Mouse (Mus musculus): ENCODE measurements around the gene Pex7.
"Not testable (repeated sequence)": the region's sequence is repeated elsewhere in the genome, so short reads cannot be mapped to it uniquely, and the experiment has no call there.

The Pex7 gene

DNA sequence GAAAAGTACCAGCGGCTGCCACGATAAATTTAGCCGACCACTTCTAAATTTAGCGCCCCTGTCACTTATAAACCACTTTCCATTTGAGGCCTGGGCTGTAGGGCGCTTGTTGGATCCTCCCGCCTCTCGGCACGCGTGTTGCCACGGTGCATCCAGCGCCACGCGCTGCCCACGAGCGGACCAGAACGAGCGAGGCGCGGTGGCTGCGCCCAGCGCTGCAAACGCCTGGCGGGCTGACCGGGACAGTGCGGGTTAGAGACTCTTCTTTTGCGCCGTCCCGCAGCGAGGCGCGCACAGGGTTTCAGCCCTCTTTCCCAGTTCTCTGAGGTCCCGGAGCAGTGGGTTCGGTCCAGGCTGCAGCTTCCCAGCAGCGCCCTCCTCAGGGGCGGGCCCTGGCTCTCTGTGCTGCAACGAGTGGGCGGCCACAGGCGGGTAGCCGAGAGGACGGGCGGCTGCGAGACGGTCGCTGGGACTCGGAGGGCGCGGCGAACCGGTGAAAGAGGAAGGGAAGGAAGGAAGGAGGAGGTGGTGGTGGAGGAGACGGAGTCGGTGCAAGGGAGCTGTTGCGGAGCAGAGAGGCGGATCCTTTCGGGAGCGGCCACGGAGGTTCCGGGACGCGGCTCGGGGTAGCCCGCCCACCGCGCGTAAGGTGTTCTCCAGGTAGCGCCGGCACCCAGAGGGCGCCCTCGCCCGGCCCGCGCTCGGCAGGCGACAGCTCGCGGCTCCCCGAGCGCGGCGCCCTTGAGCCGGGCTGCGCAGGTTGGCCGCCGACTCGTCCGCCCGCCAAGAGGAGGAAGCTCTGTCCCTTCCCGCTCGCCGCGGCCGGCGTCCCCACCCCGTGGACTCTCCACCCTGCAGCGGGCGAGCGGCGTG is 26.3 kb upstream of the Pex7 start:
- peak; percentile 75 for DNase-seq (ENCODE audit: low spot score)

DNA sequence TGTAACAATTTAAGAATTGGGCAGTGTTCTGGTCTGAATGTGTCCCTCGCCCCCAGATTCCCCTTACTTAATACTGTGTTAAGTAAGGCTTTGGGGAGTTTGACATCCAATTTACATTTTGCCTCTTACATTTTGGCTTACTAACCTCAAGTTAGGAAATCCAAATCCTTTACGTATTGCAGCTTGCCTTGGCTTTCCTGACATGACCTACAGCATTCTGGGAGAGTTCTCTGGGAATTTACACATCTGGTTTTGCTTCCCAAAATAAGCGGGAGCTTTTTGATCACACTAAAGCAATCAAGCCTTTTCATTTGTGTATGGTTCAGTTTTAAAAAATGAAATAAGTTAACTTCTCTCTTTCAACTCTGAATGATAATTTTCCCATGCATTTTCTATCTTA is 25.5 kb upstream of the Pex7 start:
- DNase-seq (ENCODE audit: low spot score): no peak

DNA sequence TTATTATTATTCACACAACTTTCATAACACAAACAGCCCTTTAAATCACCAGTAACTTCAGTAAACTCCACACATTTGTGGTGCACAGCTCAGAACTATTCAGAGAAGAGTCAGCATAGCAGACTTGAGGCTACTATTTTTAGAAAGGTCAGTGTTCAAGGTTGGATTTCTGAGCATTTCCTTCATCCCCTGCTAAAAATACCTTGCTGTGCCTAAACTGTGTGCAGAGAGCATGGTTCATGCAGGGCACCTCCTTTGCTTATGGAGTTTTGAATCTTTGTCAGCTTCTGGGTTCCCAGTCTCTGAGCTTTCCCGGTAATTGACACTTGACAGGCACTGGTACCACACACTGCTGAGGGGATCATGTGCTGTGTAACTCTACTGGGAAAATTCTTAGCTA is 20.7 kb upstream of the Pex7 start:
- no peak for DNase-seq (ENCODE audit: low spot score)

DNA sequence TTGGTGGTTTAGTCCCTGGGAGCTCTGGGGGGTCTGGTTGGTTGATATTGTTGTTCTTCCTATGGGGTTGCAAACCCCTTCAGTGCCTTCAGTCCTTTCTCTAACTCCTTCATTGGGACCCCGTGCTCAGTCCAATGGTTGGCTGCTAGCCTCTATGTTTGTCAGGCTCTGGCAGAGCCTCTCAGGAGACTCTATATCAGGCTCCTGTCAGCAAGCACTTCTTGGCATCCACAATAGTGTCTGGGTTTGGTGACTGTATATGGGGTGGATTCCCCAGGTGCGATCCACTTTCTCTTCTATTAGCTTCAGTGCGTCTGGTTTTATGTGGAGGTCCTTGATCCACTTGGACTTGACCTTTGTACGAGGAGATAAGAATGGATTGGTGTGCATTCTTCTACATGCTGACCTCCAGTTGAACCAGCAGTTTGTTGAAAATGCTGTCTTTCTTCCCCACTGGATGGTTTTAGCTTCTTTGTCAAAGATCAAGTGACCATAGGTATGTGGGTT is 19.0 kb upstream of the Pex7 start:
- DNase-seq (ENCODE audit: low spot score): not testable (repeated sequence)

DNA sequence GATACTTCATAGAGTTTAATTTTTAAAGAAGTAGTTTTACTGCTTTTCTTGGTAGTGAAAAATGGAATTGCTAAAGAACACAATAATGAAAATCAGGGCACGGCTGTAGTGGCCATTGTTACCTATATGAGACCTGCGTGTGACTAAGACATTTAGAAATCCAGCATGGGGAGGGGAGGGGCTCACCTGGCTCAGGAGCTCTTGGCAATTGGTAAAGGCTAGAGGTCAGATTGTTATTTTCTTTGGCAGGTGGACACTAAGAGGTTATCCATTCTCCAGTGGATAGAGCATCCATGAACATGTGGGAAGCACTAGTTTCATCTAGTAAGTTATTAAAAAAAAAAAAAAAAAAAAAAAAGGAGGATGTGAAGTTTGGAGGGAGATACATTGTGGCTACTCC is 16.8 kb upstream of the Pex7 start:
- DNase-seq (ENCODE audit: low spot score): no peak

DNA sequence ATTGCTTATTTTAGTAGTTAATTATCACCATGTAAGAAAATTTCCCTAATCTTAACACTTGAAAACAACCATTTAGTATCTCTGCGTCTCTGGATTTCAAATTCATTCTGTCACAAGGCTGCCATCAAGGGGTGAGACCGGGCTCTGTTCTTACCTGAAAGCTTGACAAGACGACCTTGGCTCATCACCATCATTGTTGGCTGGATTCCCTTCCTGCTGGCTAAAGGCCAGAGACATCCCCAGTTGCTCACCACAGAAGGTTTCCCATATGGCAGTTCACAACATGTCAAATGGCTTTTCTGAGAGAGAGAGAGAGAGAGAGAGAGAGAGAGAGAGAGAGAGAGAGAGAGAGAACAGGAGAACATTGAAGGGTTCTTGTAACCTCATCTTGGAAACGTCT is 14.9 kb upstream of the Pex7 start:
- no peak for DNase-seq (ENCODE audit: low spot score)

DNA sequence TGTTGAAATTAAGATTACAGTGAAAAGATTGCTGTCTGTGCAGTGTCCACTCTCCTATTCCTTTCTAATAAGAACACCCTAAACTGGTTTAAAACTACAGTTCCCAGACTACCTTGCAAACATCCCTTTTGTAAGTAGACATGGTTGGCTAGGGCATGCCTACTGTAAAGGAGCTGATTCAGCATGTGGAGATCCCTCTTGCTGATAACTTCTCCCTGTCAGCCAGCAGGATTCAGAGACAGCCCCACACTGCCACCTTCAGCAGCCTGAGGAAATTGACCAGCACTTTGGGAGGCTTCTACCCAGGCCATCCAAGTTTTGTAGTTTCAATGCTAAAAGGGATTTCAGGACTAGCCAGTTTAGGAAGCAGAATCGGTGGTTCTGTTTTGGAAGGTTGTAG is 7.8 kb upstream of the Pex7 start:
- DNase-seq (ENCODE audit: low spot score): peak; percentile 57

DNA sequence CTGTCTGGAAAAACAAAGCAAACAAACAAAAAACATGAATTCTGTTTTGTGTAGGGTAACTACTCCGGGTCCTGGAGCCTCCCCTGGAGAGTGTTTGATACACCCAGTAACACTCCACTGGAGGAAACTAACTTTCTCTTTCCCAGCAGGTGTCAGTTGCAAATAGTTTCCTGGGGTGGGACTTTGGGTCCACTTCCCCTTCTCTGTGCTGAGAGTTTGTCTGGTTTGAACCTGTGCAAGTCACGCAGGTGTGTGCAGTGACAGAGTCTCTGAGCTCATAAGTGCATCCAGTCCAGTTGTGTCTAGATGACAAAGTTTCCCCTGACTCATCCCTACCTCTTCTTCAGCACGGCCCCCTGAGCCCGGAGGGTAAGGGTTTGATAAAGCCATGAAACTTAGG is 6.3 kb upstream of the Pex7 start:
- no peak for DNase-seq (ENCODE audit: low spot score)

DNA sequence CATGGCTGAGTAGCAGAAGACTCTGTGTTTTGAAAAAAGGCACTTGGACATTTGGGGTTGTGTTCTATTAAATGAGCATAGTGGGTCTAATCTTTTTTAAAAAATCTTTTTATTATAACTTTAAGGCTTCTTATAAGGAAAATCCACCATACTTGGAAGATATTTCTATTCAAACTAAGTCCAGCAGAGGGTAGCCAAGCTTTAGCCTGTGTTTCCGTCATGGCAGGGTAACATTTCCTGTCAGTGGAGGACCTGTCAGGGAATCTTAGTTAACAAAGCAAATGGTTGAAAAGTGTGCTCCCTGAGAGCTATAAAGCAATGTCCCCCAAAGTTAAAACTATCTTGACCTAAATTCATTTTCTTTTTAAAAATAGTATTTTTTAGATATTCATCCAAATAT is 4.1 kb upstream of the Pex7 start:
- no peak for DNase-seq (ENCODE audit: low spot score)

DNA sequence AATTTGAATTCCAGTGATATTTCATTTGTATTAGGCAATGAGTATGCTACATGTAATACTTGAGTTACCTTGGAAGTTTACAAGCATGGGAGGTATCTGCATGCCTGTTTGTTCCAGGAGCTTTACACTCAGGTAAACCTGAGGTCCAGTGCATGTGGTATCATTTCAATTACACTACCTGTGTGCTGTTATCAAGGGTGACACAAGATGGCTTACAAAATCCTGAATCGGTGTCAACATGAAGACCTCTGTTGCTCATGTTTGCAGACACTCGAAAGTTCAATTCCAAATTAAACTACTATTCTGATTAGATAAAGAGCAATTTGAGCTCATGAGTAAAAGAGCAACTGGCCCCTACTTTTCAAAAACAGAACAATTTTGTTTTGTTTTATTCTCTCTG is 3.0 kb upstream of the Pex7 start:
- DNase-seq (ENCODE audit: low spot score): no peak

DNA sequence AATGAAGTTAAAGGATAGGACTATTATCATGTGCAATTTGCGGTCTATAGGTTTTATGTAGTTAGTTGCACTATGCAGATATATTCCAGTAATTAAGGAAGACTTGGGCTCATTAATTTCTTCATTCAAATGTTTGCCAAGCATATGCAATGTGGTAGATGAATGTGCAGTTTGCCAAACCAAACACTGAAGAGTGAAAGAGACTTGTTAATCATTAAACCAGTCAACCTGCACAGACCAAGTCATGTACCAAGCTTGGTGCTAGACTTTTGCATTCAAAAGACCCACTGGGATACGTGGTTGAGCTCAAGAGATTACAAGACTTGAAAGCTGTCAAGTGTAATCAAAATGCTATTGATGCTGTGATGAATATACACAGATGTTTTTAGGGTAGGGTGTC is 587 bp upstream of the Pex7 start:
- DNase-seq (ENCODE audit: low spot score): no peak

DNA sequence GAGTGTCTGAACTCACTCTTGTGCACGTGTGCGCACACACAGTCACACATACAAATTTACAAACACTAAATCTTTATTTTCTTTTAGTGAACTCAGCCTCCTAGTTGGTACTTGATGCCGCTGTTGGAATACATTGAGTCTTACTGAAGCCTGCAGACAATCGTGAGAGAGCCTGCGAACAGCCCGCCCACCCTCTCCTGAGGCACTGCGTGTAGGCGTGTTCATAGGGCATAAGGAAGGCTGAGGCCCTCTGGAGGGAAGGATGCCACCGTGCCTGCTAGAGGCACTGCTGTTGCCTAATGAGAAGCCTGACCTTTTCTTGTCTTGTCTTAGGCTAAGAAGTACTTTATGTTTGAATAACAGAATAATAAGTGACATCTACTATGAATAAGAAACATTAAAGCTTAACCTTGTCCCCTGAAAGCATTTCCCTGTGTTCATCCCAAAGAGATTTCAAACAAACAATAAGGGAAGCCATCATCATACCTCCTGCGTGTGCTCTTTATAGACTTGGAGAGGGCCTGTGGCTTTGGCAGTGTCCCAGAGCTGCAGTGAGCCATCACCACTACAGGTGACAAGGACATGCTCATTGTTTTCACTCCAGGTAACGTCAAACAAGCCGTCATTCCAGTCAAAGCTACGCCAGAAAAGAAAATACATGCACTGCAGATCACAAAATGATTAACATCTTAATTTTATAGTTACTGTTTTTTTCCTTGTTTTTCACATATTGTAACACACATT is 3.2 kb downstream of the Pex7 start:
- peak; percentile 53 for DNase-seq (ENCODE audit: low spot score)

DNA sequence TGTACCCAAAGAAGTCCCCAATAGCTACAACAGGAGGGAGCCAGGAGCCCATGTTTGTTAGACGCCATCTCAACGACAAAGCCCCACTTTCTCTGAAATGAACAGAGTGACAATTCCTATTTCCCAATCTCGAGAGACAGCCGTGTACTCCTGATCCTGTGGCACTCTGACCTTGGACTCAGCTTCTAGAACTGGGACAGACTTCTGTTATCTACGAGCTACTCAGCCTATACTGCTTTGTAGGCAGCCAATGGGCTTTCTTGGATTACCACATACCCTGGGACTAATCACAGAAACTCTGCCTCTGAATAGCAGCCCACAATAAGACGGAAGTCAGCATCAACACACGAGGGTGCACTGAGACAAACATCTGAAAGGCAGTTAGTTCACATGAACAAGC is 5.5 kb downstream of the Pex7 start:
- DNase-seq (ENCODE audit: low spot score): no peak

DNA sequence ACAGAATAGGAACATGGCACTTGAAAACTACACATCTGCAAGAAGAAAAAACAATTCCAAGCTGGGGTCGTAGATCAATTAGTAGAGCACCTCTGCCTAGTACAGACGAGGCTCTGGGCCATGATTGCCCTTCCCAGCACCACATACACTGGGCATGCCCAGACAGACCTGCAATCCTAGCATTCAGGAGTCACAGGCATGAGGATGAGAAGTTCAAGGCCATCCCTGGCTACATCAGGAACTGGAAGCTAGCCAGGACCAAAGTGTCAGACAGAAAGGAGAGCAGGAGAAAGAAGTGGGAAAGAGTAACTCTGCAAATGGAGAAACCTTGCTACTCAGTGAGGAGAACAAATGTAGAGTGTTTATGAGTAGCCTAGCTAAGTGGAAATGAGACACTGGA is 7.3 kb downstream of the Pex7 start:
- DNase-seq (ENCODE audit: low spot score): no peak

DNA sequence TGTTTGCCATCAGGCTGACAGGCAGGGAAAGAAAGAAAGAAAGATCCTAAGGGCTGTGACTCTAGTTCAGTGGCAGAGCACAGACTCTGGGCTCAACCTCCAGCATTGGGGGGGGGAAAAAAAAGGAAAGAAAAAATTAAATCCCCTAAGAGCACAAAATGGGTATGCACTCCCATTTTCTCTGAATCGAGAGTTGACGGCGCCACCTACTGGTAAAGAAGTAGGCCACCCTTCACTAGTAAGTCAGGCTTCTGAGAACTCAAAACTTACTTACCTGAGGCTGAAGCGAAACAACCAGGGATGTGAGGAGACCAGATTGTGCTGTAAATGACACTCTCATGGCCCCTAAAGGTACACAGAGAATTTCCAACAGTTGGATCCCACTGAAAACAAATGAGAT is 13.5 kb downstream of the Pex7 start:
- DNase-seq (ENCODE audit: low spot score): peak; percentile 44

DNA sequence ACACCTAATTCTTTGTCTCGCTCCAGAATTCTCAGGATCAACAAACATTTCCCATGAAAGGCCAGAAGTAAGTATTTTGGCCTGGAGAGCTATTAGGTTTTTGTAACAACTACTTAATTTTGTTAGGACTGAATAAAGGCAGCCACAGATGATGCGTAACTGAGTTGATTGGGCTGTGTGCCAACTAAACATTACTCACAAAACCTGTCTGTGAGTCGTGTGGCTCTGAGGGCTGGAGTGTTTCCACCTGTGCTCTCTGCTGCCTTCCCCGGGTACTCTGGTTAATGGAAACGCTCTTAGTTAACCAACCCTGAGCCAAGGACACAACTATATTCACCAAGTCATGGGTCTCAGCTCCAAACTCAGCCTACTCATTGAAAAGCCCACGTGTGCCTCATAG is 14.3 kb downstream of the Pex7 start:
- DNase-seq (ENCODE audit: low spot score): no peak

DNA sequence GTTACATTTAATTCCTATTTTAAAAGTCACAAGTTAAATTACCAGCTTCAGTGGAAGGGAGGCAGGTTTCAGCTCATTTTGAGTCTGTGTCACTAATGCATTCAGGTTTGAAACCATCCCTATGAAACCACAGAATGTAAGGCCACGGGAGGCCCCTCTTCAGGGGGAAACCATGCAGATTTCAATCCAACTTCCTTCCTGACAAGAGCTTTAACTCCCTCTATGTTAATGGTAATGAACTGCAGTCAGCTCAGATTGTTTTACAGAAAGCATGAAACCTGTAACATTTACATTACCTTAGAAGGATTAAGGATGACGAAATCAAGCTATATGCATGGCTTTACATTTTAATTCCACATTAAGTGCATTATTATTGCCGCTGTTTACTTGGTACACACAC is 15.8 kb downstream of the Pex7 start:
- DNase-seq (ENCODE audit: low spot score): no peak

DNA sequence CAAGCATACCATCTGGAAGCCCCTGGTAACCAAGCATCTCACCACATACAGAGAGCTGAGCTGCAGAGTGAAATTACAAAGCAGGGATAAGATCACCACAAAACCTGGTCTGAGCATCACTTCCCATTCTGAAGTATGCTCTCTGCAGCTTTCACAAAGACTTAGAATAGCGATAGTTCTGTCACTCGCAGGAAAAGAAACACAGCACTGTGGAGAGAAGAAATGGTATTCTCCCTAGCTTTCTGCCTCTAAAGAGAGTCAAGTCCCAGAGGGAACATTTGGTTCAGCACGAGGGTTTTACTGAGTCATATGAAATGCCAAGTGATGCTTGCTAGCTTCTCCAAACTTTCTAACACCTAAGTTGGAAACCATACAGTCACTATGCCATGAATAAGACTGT is 17.6 kb downstream of the Pex7 start:
- no peak for DNase-seq (ENCODE audit: low spot score)

DNA sequence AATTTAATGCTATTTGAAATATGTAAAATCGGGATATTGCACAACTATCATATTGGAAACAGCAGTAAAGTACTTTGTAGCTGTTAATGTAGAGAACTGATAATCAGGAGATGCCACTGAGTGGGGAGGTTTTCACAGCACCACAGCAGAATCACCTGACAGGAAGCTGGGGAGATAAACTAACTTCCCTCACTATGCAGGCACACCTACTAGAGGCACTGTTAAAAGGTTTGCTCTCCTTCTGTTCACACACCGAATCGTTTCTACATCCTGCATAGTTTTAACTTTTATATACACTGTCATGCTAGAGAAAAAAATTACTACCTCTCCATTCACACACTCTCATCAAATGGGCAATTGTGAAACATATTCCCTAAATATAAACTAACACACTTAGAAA is 21.2 kb downstream of the Pex7 start:
- no peak for DNase-seq (ENCODE audit: low spot score)

DNA sequence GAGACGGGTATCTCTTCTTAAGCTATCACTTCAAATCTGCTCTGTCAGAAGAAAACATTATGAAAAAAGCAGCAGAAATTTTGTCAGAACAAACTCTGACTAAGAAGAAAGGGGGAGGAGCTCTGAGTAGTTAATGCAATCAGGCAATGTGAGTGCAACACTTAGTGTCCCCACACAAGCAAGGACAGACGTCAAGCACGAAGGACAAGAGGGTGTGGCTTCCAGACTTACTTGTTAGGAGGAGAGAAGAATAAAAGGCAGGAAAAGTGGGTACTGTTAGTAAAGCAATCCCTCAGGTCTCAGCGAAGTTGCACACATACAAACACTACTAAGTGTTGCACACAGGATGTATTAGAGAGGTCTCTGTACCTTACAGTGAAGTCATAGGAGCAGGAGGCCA is 23.1 kb downstream of the Pex7 start:
- no peak for DNase-seq (ENCODE audit: low spot score)

DNA sequence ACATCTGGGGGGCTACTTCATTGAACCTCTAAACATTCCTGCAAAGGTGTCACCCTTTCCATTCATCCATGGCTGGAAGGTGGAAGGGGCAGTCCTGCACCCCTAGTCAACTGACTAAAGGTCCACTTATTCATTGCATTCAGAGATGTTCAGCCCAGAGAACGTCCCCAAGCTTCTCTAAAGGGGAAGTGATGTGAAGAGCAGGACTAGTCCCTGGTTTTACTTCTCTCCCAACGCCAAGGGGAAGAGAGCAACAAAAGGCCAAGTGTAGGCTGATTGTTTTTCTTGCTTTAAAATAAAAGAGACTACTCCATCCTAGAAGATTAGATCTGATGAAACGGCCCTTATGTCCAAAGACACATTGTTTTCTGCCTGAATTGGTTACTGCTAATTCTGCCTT is 27.1 kb downstream of the Pex7 start:
- no peak for DNase-seq (ENCODE audit: low spot score)

DNA sequence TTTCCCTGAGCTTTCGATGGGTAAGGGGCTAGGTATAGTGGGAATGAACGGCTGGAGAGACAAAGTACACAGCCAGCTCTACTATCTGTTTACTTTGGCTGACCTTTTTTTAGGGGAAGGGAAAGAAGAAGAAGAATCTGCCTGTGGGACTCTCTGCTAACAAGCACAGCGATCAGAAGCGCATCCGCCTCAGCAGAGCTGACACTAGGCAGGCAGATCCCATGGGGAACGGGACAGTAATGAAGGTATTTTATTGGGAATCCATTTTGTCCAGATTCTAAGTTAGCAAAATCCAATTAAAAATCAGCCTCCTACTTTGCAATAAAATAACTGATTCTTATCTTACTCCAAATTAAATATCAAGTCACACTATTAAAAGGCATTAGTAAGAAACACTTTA is 28.3 kb downstream of the Pex7 start:
- DNase-seq (ENCODE audit: low spot score): no peak

DNA sequence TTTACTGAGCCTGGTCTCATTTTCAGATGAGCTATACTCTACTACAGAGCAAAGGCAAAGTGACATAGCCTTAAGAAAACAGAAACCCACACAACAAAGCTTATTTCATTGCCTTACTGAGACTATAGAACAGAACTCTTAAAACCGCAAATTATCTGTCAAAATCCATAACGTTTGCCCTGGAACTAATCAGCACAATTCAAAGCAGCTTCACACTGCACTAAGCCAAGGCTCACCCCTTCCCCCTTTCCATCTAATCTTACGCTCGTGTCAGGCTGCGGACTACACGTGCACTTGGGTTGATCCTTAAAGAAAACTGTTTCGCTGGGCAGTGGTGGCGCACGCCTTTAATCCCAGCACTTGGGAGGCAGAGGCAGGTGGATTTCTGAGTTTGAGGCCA is 29.8 kb downstream of the Pex7 start:
- no peak for DNase-seq (ENCODE audit: low spot score)

DNA sequence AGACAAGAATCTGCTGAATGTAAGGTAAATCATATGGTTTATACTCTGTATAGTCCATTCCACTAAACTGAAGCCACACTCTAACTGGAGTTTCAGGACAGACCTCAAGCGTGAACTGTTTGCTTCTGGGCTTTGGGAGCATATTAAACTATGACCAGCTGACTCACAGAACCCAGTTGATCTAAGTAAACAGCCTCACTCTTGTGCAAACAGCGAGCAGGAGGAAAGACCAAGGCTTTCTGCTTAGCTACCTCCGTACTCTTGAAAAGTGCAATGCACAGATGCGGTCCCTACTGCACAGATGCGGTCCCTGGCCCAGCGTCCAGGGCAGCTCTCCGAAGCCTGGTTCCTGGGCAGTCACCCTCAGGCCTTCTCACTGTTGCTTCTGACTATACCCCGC is 30.2 kb downstream of the Pex7 start:
- no peak for DNase-seq (ENCODE audit: low spot score)

Data from layer of hippocampus, adult 11-12 months (tissue).